Mouse (Mus musculus) WW6 (cell line): ENCODE data around the gene Ubfd1.
"Not testable (repeated sequence)": the region's sequence is repeated elsewhere in the genome, so short reads cannot be mapped to it uniquely, and the experiment has no call there.

ENCODE experiments used
- DNase-seq: peaks from one replicate; pipeline ENCODE4 v3.0.0-alpha.2; 2013; ENCODE audit warnings: low read depth, low spot score

The Ubfd1 gene

GRCm38 (mm10) chr7:122087195-122087982, 20.4 kb downstream of the Ubfd1 start:
- DNase-seq = no peak

GRCm38 (mm10) chr7:122094564-122095330, 27.8 kb downstream of the Ubfd1 start:
- no peak for DNase-seq

GRCm38 (mm10) chr7:122098009-122098408, 31.0 kb downstream of the Ubfd1 start:
- DNase-seq = no peak

- DNase-seq = peak; percentile 38
Observed at GRCm38 (mm10) chr7:122099222-122099621, 32.2 kb downstream of the Ubfd1 start.

GRCm38 (mm10) chr7:122101014-122101746, 34.2 kb downstream of the Ubfd1 start:
- not testable (repeated sequence) for DNase-seq

GRCm38 (mm10) chr7:122101747-122102244, 34.8 kb downstream of the Ubfd1 start, which contains the start of gene Ndufab1:
Gene Ndufab1, minus strand, starts transcription at chr7:122101886.
- peak; percentile 84 for DNase-seq

- DNase-seq = no peak
Observed at GRCm38 (mm10) chr7:122108206-122108605, 41.2 kb downstream of the Ubfd1 start.

- no peak for DNase-seq
Observed at GRCm38 (mm10) chr7:122123518-122123917, 56.5 kb downstream of the Ubfd1 start.

- DNase-seq = no peak
Observed at GRCm38 (mm10) chr7:122125636-122126035, 58.7 kb downstream of the Ubfd1 start.

GRCm38 (mm10) chr7:122126946-122127345, 60.0 kb downstream of the Ubfd1 start:
- DNase-seq = no peak
